Mouse (Mus musculus) adrenal gland, postnatal 25 days (tissue): ENCODE measurements around the gene Minos1. TPM values are rescaled to one million over a fixed set of nuclear protein-coding genes. Genes with fewer than 3 reads are reported as not detected.
A peak's percentile ranks its signal among the peaks of the same experiment; 100 is the strongest.

Experiments
- DNase-seq: peaks from one replicate; pipeline ENCODE4 v3.0.0; 2021; ENCODE audit warnings: mixed read lengths
- total RNA-seq: library from RNA; stranded (reverse); gene quantifications from 2 replicates; pipeline ENCODE4 v1.2.3, GENCODE M21; 2021

Minos1 gene
- total RNA-seq, 1 experiment from 2014 or later: 389 TPM

DNA sequence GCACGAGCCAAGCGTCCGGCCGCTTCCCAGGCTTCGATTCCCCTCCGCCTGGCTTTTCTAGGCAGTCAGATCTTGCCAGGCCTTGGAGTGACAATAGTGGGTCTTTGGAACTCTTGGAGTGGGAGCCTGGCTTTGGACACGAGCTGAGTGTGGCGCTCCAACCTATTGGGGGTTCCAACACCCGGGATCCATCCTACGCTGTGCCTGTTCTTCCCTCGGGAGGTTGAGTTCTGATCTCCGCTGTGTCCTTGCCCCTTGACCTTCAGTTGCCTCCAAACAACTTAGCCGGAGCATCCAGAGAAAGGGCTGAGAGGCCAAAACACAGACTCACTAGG, 37.8 kb downstream of the Minos1 start:
- DNase-seq: no peak

DNA sequence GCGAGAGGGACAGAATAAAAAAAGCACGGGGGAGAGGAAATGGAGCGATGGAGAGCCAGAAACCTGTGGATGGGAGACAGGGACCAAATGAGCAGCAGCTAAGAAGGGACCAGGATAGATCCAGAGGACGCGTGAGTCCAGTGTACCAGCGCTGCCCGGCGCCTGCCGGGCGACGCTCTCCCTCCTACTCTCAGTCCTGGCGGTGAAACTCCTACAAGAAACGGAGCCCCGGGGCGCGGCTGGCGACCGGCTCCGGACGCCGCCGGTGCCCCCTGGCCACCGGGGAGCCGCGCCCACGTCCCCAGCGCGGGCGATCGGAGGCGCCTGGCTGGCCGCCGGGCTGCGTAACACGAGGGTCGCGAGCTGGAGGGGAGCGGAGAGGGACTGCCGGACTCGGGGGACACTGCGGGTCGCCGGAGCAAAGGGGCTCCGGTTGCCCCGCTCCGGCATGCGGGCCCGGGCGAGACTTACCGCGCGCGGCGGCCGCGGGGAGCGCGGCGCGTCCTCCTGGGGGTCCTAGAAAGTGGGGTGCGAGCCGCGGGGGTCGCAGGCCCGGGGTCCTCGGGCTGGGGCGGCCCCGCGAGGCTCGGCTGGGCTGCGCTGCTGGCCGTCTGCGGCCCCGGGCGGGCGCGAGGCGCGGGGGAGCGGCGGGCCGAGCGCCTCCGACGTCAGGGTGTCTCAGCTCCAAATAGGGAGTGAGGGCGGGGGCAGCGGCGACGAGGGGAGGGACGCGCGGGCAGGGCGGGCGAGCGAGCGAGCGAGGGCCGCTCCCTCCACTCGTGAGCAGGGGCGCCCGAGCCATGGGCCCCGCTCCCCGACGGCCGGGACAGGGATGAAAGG, 38.3 kb downstream of the Minos1 start, which contains the start of gene Nbl1:
Nbl1 (minus strand) TSS at position 638 of the 840 bp plus-strand sequence.
- DNase-seq: peak; percentile 69

DNA sequence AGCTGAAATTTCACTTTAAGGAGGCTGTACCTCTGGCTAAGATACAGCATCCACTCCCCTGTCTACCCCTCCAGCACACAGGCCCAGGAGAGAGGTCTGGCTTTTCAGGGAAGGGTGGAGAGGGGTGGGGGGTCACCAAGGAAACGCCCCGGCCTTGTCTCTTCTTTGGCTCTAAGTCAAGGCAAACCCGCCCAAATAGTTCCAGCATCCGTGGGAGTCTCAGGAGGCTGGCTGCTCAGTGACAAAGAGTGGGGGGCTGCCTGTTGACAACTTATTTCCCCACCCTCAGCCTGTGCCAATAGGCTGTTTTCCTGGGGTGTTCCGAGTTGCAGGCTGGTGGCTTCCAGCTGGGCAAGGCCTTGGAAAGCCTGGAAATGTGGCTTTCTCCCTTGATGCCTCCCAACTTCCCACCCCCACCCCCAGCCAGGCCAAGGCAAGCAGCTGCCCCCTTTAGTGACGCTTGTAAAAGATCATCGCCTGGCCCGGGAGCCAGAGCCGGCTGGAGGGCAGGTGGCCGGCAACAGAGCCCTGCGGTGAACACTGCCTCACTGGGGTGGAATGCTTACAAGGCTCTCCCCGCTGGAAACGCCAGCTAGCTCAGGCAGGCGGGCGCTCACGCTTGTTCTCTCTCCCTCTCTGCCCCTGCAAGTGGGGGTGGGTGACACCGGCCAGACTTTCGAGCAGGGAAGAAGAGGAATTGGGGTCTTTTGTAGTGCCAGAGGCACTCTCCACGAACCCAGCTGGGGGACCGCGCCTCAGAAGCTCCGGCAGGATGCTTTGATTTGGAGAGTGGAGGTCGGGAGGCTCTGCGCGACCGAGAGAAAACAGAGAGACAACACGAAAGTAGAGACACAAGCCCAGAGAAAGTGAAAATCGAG, 39.2 kb downstream of the Minos1 start:
- peak; percentile 32 for DNase-seq

DNA sequence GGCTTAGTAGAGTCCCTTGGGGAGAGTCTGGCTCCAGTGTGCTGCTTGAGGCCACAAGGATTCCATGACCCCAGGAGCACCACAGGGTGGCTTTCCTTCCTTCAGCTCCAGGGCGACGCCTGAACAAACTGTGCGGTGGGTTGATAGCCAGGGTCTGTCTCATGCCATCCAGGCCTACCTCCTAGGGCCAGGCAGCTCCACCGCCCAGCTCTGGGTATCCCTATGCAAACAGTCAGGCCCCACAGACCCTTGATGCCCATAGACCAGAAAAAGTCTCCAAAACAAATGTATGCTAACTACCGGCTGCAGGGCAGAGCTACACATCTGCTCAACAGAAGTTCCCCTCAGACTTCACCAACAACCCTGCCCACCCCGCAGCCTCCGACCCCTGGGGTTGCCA, 39.8 kb downstream of the Minos1 start:
- no peak for DNase-seq

DNA sequence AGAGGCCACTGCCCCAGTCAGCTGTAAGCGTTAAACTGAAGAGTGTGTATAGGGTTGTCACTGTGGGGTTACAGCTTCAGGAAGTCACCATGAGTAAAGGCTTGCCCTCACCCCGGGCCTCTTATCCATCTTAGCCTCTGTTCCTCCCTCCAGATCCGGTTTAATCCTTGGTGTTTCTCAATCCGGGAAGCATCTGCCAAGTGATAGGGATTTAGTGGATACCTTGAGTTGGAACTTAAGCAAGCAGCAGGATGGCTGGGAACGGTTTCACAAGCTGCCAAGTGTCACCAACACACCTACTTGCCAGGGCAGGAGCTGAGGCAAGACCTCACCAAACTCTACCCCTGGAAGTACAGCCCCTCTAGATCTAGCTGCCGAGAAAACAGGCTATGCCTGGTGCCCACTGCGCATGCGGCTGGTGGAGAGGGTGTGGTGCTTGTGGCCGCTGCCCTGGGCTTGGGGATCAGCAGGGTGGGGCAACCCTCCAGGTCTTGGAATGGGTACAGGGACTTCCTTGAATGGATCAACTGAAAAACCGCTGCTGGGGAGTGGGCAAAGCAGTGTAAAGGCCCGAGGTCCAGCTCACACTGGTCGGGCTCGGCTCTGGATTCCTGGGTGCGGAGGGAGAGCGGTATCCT, 40.5 kb downstream of the Minos1 start:
- no peak for DNase-seq

DNA sequence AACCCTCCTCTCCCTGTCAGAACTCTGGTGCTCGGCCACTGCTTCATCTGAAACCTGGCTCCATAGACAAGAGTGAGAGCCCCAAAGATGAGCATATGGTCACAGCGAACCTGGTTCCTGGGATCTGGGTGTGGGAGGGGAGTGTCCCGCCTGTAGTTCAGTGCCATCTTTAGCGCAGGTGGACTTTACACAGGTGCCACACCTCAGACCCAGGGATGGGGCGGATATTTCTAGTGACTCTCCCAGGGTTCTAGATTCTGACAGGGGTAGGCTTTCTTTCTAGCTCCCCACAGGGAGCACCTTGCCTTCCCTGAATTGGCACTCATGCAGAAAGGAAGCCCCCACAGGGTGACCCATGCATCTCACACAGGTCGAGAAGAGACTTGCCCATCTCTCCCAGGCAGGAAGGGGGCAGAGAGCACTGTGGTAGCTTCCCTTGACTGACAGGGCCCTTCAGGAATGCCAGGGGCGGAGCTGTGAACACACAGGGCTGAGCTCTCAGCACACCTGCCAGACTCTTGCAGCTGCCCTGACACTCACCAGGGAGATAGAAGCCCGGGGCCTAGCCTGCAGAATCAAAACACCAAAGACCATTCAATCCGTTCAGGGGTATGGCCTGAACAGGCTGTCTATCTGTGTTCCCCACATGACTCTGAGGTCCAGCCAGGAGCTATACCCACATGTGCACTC, 41.8 kb downstream of the Minos1 start:
- DNase-seq: no peak

DNA sequence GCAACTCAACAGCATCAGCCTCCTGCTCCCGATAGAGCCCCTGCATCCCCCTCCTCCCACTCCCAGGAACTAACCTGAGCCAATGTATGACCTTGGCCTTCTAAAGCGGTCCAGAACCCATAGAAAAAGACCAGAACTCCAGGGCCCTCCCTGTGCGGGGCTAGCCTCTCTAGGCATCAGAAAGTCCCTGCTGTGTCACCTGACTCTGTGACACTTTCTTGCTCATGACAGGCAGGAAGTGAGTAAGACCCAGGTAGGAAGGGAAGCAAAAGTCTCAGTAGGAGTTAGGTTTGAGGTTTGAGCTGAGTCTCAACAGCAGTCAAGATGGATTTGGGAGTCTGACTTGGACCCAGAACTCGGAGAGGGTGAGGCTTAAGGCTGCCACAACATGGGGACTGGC, 43.9 kb downstream of the Minos1 start:
- no peak for DNase-seq

DNA sequence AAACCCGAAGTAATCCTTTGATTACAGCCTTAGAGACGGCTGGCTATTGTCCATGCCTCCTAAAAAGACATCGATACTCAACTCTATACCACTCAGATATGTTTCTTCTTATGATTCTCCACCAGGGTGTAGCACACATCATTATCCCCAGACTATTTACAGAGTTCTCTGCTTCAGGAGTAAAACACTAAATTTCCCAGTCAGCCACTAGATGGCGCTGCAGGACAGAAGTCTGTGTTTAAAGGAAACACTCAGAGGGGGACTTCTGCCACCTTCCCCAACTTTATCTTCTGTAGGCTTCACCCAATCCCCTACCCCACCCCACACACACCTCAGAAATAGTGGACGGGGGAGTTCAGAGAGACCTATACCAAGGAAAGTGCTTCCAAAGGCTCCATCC, 44.9 kb downstream of the Minos1 start:
- DNase-seq: peak; percentile 81

DNA sequence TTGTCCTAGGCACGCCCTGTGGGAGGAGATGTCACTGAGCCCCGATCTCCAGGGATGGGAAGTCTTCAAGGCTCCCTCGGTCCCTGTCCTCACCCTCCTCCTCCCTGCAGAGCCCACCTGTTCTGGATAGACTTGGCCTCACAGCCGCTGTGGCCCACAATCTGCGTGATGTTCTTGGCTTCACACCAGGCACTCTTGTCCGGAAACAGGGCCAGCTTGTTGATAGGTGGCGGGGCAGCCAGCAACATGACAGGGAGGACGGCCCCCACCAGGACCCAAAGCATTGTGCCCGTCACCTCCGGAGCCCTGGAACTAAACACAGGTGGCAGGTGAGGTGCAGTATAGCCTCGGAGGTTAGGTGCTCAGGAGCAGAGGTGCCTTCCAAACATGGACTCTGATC, 45.6 kb downstream of the Minos1 start:
- DNase-seq: no peak

DNA sequence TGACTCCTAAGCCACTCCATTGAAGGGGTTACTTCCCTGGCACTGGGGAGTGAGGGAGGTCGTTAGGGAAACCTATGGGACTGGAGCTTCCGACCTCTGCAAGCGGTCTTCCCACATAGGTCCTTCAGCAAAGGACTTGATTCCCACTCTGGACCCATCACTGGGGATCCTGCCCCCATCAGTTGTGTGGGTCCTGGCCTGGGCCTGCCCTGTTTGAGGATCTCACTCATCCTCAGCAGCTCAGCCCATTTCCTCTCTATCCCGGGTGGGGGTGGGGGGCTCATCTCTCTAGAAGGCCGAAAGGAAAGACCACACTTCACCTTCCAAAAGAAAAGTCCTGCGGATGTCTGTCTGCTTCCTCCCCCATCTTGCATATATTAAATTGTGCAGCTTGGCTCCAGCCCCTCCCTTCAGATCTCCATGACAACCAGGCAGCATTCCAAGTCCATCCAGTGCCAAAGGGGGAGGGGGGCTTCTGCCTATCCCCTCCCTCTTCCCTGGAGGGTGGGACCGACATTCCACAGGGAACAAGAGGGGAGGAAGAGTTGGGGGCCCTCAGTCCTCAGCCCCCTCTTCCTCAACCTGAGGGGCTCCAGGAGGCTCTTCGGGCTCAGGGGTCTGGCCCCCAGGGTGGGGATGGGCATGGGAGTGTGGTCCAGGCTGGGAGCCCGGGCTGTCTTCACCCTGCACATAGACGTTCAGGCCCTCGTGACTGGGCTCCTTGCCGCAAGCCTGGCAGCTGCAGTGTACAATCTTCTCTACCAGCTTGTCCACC, 47.9 kb downstream of the Minos1 start:
- DNase-seq: no peak

DNA sequence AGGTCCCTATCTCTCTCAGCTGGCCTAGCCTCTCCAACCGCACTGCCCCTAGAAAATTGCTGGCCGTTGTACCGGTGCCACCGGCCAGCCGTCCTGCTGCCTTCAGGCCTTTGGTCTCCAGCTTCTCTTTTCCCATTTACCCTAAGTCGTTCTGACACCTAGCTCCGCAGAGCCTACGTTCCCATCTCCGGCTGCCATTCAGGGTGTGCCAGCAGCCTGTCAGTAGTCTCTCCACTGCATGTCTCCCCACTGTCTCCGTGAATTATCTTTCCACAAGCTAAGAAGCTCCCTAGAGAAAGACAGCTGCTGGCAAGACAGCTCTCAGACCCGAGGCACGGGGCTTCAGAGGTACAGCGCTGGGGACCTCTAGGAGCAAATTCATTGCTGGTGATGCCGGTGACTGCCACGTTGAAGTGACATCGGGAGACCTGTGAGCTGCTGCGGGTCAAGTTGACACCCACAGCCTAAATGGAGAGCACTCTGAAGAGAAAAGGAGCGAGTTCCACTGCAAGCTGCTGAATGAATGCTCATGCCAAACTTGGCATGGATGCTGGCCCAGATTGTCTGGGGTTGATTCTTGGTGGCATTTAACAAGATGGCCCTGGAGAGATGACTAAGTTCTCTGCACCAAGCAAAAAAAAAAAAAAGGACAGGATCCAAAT, 49.5 kb downstream of the Minos1 start:
- peak; percentile 35 for DNase-seq

DNA sequence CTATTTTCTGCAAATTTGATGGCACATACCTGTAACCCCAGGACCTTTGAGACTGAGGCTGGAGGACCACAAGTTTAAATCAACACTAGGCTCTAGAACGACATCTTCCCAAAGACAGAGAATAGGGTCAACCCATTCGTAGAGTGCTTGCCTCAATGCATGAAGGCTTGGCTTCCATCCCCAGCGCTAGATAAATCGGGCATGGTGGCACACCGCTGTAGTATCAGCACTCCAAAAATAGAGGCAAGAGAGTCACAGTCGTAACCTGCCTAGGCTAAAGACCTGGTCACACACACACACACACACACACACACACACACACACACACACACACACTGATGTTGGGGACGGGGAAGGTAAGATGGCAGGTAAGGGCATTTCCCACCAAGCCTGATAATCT, 50.7 kb downstream of the Minos1 start:
- no peak for DNase-seq

DNA sequence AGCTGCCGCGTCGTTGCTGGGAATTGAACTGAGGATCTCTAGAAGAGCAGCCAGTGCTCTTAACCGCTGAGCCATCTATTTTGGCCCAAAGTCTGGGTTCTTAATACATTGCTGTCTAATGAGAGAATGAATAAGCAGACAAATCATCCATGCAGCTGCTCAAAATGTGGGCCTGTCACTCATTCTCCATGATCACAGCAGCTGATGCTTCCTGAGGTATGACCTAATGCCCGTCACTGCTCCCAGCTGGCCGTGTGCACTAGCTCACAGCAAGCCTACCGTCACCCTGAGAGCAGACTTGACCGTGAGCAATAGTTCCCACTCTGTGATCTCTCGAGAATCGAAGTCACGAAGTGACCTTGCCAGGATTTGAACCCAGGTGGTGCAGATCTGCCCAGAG, 51.5 kb downstream of the Minos1 start:
- no peak for DNase-seq

DNA sequence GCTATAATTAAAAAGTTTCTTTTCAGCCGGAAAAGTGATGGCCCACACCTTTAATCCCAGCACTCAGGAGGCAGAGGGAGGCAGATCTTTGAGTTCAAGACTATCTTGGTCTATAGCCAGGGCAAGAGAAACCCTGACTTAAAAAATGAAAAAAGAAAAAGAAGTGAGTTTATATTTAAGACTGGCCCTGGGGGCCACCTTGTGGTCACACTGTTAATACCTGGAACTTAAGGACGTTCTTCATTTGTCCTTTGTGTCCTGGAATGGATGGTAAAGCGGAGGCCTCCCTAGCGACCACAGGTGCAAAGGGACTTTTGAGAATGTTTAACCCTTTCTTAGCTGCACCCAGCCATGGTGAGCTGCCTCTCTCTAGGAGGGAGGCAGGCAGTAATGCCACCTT, 52.2 kb downstream of the Minos1 start:
- DNase-seq: no peak

DNA sequence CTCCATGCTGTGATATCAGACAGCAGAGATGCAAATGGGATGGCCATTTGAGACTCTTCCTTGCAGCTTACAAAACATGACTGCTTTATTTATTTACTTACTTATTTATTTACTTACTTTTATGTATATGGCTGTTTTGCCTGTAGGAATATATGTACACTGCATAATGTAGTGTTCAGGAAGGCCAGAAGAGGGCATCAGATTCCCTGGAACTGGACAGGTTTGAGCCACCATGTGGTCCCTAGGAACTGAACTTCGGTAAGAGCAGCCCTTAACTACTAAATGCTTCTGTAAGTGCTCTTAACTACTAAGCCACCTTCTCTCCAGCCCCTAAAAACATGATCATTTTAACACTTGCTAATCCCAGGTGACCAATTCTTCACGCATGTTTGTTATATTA, 52.6 kb downstream of the Minos1 start:
- no peak for DNase-seq

DNA sequence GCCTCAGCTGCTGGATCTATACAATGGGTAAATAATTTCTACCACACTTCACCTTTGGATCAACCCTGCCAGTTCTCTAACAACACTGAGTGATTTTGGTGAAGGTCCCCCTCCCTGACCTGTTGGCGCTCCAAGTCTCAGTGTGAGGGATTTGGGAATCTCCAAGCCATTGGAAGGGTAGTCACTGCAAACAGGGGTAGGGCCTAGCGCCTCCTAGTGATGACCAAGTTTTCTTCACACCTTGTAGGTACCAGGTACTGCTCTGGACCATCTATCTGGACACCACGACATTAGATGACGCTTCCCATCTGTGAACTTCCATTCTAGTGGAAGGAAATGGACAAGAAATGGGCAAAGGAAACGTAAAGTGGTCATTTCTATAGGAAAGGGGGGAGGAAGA, 55.0 kb downstream of the Minos1 start:
- no peak for DNase-seq

DNA sequence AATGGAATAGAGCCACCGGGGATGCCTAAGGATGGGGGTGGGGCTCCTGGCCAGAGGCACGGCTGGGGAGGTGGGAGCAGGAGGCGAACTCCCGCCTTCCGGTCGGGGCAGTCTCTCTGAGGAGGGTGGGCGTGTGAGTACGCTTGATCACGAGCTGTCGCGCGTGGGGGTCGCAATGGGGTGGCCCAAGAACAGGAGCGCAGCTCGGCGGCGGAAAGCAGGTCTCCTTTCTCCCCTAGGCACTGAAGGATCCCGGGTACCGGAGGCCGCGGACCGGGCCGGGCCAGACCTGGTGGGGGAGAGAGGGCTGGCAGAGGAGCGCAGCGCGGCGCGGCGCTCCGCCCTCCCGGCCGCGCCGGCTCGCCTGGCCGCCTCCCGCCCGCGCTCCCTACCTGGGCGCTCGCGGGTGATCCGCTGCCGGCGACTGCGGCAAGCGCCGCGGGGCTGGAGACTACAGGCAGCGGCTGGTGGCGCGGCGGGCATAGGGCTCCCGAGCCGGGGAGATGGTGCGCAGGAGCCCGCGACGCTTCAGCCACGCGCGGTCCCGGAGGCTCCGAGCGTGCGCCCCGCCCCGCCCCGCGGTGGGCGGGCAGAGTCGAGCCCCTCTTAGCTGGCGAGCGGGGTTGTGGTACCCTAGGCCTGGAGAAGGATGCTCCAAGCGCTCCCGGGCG, 55.7 kb downstream of the Minos1 start, which contains the start of gene Htr6:
Htr6 (minus strand) TSS at position 530 of the 671 bp plus-strand sequence.
- DNase-seq: no peak

DNA sequence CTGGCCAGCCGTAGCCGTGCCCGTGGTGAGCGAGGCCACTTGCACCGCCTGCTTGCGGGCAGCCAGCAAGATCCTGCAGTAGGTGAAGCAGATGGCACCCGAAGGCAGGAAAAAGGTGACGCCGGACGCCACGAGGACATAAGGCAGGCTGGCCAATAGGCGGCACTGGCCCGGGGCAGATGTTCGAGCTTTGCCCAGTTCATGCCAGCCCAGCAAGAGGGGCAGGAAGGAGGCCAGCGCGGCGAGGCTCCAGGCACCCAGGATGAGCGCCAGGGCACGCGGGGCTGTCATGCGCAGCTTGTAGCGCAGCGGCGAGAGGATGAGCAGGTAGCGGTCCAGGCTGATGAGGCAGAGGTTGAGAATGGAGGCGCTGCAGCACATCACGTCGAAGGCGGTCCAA, 56.9 kb downstream of the Minos1 start:
- DNase-seq: no peak

DNA sequence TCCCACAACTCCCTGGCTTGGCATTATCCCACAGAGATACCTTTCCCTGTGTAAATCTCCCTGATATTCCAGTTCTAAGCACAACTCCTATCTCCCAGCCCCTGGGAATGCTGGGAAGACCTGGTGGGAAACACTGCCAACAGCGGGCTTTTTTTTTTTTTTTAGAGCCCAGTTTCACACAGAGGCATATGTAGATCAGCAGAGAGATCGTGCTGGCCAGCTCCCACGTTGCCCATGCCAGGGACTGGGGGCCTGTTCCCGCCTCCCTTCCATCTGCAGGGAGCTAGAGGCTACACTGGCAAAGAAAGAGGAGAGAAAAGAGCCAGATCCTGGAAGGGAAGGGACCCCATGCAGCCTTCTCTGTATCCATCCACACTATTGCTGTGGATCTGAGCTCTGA, 62.6 kb downstream of the Minos1 start:
- DNase-seq: no peak

DNA sequence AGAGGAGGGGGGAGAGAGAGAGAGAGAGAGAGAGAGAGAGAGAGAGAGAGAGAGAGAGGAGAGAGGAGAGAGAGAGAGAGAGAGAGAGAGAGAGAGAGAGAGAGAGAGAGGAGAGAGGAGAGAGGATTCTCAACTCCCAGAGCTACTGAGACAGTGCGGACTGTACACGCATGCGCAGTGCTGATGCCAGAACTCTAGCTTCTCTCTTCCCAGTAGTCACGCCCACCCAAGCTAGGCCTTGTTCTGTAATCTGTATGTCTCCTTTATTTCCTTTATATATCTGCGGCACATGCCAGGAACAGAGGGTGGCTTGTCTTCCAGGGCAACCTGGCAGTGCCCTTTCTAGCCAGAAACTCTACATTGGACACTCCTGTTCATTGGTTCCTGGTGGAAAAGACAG, 66.1 kb downstream of the Minos1 start:
- no peak for DNase-seq
